Mouse (Mus musculus): ENCODE data around the gene Adra1d. TPM values are rescaled to one million over a fixed set of nuclear protein-coding genes. Genes with fewer than 3 reads are reported as not detected.

Gene Adra1d
- polyA plus RNA-seq, 1 experiment from 2014 or later, result 0.36 TPM

- no peak for ATAC-seq (ENCODE audit: insufficient read depth, low FRiP score, low TSS enrichment)
- Histone ChIP-seq H3K36me3 (ENCODE audit: control insufficient read depth, insufficient read depth, low read length) (no peaks in the 10 kb centered on the region), H3K4me1 (ENCODE audit: control insufficient read depth, insufficient read depth, low read length) (peaks cover 10% of the 10 kb centered on the region), H3K9ac (ENCODE audit: low read length) (no peak overlapping the region), H3K27me3 (ENCODE audit: control insufficient read depth, insufficient read depth, low read length) (no peaks in the 10 kb centered on the region), H3K4me3 (ENCODE audit: low read depth, low read length) (no peak overlapping the region), H3K4me2 (ENCODE audit: low read depth) (no peak overlapping the region), H3K27ac (ENCODE audit: low read depth, low read length) (no peak overlapping the region), H3K9me3 (ENCODE audit: control insufficient read depth, low read length) (no peaks in the 10 kb centered on the region)
- 88% methylated on average over 4 of the region's 4 CpGs for WGBS
- no peak for DNase-seq (ENCODE audit: low spot score)
Measured at GRCm38 (mm10) chr2:131497224-131497856, 64.7 kb downstream of the Adra1d start.

GRCm38 (mm10) chr2:131496125-131496820, 65.8 kb downstream of the Adra1d start:
- no peak for ATAC-seq (ENCODE audit: insufficient read depth, low FRiP score, low TSS enrichment)
- H3K36me3 ChIP-seq (ENCODE audit: control insufficient read depth, insufficient read depth, low read length), result no peaks in the 10 kb centered on the region
- no peak overlapping the region for H3K4me3 ChIP-seq (ENCODE audit: low read depth, low read length)
- no peak overlapping the region for H3K9ac ChIP-seq (ENCODE audit: low read length)
- WGBS, result 88% methylated on average over 5 of the region's 5 CpGs
- peaks cover 10% of the 10 kb centered on the region for H3K4me1 ChIP-seq (ENCODE audit: control insufficient read depth, insufficient read depth, low read length)
- no peaks in the 10 kb centered on the region for H3K27me3 ChIP-seq (ENCODE audit: control insufficient read depth, insufficient read depth, low read length)
- DNase-seq (ENCODE audit: low spot score), result no peak
- no peaks in the 10 kb centered on the region for H3K9me3 ChIP-seq (ENCODE audit: control insufficient read depth, low read length)
- no peak overlapping the region for H3K4me2 ChIP-seq (ENCODE audit: low read depth)
- H3K27ac ChIP-seq (ENCODE audit: low read depth, low read length), result no peak overlapping the region

Other genes starting within 250 kb of the Adra1d start
- gene Rnf24, start 209.4 kb downstream of the Adra1d start, polyA plus RNA-seq (2014; fragmentation: Nextera tagmentation; extraction: Ambion mirVana), result 11.0 TPM in 2 replicates
- 29.7 and 32.7 TPM in 2 replicates for gene Smox, start 70.8 kb downstream of the Adra1d start, polyA plus RNA-seq (2014; fragmentation: Nextera tagmentation; extraction: Ambion mirVana)